Mouse (Mus musculus): ENCODE data around the gene Ssh1.

The Ssh1 gene

GRCm38 (mm10) chr5:113933889-113934288 is 59.8 kb downstream of the Ssh1 start:
- in situ Hi-C loops (cut with MboI, MseI), result loop anchor here (5.0 kb wide), 1 partner anchor 82 kb away; no protein-coding TSS in a partner anchor

- in situ Hi-C loops (cut with MboI, MseI), result loop anchor here (5.0 kb wide), 1 partner anchor 81 kb away; no protein-coding TSS in a partner anchor
Measured at GRCm38 (mm10) chr5:113933480-113933879, 60.2 kb downstream of the Ssh1 start.

DNA sequence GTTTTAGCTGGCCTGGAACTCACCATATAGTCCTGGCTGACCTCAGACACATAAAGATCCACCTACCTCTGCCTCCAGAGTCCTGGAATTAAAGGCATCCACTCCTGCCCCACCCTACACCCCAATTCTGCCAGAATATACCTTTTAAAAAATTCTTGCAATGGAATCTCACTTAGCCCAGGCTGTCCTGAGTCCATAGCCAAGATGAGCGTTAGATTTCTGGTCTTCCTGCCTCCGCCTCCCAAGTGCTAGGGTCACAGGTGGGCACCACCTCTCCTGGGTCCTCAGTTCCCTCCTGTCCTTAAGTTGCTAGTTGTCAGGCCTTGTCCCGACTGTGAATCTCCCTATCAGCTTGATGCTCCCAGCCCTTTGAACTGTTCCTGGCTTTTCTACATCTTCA is 61.4 kb downstream of the Ssh1 start:
- in situ Hi-C loops (cut with MboI, MseI), result loop anchor here (5.0 kb wide), 1 partner anchor 80 kb away; no protein-coding TSS in a partner anchor

DNA sequence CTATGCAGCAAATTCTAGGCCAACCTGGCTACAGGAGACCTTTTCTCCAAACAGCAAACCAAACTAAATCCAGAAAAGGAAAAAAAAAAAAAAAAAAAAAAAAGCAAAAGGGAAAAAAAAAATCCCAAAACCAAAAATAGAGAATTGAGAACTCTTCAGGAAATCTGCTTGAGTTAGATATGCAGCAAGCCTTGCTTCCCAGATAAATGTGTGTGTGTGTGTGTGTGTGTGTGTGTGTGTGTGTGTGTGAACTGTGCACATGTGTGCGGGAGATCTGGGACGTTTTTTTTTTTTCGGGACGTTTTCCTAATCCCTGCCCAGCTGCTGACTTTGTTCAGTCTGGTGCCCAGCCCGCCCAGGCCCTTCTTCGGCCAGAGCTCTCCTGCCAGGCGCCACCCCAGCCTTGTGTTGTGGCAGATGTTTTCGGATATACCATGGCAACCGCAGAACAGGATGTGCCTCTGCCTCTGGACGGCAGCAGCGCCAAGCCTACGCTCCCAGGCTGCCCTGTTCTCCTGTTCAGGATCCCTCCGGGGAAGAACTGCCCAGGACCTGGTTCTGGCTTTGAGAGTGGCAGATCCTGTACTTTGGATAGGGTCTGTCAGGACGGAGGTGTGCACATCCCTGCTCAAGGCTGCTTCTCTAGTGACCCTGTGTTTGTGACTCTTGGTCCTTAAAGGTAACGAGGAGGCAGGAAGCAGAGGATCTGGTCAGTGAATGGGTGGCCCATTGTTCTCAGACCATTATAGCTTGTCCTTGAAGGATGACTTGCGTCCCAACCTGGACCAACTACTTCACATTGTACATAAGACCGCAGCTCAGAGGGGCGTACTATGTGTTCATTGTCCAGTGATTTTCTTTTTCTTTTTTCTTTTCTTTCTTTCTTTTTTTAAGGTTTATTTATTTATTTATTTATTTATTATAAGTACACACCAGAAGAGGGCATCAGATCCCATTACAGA is 62.8 kb downstream of the Ssh1 start:
- in situ Hi-C loops (cut with MboI, MseI), result loop anchor here (5.0 kb wide), 1 partner anchor 79 kb away; no protein-coding TSS in a partner anchor

- in situ Hi-C loops (cut with MboI, MseI), result loop anchor here (5.0 kb wide), 1 partner anchor 78 kb away; no protein-coding TSS in a partner anchor
Measured at GRCm38 (mm10) chr5:113929950-113930647, 63.6 kb downstream of the Ssh1 start.

- in situ Hi-C loops (cut with MboI, MseI), result no loop called here
Measured at GRCm38 (mm10) chr5:113929526-113929925, 64.2 kb downstream of the Ssh1 start.

GRCm38 (mm10) chr5:113924608-113925007 is 69.1 kb downstream of the Ssh1 start:
- in situ Hi-C loops (cut with MboI, MseI), result no loop called here

GRCm38 (mm10) chr5:113921310-113922166 is 72.2 kb downstream of the Ssh1 start:
- in situ Hi-C loops (cut with MboI, MseI), result no loop called here

DNA sequence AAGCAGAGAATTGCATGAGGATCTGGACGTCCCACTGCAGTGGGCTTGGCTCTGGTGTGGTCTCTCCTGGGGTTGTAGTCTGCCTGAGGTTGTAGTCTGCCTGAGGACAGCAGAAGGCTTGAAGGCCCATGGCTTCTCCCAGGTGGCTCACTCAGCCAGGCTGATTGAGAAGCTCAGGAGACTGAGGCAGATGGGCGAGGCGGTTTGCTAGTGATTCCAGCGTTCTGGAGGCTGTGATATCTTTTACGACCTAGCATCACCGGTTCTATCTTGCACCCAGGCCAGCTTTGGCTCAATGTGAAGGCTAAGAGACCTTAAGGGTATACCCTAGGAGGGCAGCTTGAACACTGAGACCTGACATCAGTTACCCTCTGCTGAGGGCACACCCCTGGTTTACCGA is 74.6 kb downstream of the Ssh1 start:
- in situ Hi-C loops (cut with MboI, MseI), result no loop called here

- in situ Hi-C loops (cut with MboI, MseI), result no loop called here
Measured at GRCm38 (mm10) chr5:113918654-113919053, 75.0 kb downstream of the Ssh1 start.

DNA sequence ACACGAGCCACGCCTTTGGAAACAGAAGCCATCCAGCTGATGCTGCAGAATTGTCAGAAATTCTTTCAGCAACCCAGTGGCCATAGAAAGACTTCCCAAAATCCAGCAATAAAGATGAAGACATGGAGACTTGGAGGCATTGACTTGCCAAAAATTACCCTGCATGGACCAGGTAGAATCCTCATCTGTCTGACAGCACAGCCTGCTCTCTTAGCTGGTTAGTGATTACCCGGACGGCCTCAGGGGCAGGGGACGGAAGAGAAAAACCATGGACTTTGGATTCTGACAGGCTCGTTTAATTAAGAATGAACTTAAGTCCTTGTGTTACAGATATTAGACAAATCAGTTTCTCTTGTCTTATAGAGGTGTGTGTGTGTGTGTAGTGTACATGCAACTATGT is 83.0 kb downstream of the Ssh1 start:
- in situ Hi-C loops (cut with MboI, MseI), result no loop called here

DNA sequence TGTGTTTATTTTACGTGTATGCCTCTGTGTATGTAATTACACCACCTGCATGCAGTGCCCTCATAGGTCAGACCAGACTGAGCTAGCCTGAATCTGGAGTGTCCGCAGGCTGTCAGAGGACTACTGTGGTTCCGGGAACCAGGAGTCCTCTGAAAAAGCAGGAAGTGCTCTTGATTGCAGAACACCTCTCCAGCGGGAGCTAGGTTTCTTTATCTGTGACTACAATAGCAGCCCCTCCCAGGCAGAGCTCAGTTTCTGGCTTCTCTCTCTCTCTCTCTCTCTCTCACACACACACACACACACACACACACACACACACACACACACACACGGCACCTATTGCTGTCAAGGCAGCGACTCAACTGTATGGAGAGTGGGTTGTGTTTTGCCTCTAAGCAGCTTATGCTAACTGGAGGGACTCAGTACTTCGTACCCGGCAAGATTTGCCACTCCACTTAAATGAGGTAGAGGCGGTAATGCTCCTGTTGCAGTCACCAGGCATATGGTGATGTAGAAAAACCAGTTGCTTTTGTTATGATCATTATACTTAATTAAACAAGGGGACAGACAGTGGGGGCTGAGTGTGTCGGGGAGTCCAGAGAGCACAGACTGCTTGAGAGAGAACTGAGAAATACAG is 83.5 kb downstream of the Ssh1 start:
- in situ Hi-C loops (cut with MboI, MseI), result no loop called here

- in situ Hi-C loops (cut with MboI, MseI), result no loop called here
Measured at GRCm38 (mm10) chr5:113908592-113909441, 84.9 kb downstream of the Ssh1 start, which contains the start of gene Coro1c. Gene Coro1c, minus strand, starts transcription at chr5:113908758.

DNA sequence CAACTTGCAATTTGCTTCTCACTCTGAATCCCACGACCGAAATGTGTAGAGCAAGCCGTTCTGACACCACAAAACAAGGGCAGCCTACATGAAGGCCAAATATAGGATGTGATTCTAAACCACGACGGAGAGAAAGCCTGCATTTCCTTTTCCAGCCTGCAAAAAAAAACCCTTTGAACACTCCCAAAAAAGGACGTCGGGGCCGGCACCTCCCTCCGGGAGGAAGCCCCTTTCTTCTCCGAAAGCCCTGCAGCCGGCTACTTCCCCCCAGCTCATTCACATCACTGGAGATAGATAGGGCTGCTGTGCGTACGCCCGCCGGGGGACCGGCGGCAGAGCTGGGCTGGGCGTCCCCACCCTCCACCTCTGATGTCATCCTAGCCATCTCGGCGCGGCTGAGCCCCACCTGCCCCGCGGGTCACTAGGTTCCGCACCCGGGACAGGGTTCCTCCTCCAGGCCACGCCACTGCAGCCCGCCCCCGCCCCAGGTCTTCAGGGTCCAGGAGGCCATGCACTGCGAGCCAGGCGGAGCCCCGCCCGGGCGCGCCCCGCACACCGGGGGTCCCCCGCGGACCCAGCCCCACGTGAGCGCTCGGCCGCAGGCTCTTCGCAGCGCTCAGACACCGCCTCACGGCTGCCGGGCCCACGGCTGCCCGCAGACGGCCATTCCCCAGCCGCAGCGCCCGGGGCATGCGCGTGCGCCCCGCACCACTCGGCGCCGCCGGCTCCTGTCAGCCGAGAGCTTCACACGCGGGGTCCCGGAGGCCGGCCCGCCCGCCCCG is 85.7 kb downstream of the Ssh1 start:
- in situ Hi-C loops (cut with MboI, MseI), result no loop called here

DNA sequence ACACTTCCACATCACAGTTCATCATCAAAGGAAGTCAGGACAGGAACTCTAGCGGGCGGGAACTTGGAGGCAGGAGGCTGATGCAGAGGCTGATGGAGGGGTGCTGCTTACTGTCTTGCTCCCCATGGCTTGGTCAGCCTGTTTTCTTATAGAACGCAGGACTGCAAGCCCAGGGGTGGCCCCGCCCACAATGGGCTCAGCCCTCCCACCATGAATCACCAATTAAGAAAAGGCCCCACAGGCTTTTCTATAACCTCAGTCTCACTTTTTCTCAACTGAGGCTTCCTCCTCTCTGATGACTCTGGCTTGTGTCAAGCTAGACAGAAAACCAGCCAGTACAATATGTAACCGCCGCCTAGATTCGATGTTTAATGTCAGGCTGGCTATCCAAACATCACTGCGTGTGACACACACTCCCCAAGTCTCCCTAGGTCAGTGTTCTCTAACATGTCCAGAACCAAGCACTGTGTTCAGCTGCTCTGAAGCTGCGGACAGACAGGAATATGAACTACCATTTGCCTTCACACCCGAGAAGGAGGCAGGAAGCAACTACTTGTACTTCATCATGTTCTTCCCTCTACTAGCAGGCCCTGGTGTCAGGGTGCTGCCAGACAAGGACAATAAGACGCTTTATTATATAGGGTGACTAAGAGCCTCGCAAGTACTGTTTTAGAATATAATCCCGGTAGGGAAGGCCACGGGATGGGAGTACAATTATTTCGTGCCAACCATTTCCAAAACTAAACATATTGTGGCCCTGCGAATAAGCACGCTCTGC is 86.5 kb downstream of the Ssh1 start:
- in situ Hi-C loops (cut with MboI, MseI), result no loop called here

DNA sequence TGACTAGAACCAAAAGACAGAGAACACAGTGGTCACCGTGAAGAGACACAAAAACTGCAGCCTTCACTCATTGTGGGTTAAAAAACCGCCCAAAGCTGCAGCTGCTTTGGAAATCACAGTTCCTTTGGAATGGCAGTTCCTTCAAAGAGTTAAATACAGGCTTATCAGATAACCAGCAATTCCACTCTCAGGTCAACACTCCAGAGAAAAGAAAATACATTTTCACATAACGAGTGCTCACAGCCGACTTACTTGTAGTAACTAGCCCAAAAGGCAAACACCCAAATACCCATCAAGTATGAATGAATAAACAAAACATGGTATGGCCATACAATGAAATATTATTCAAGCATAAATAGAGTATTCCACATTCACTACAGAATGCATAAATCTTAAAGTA is 88.7 kb downstream of the Ssh1 start:
- in situ Hi-C loops (cut with MboI, MseI), result no loop called here

DNA sequence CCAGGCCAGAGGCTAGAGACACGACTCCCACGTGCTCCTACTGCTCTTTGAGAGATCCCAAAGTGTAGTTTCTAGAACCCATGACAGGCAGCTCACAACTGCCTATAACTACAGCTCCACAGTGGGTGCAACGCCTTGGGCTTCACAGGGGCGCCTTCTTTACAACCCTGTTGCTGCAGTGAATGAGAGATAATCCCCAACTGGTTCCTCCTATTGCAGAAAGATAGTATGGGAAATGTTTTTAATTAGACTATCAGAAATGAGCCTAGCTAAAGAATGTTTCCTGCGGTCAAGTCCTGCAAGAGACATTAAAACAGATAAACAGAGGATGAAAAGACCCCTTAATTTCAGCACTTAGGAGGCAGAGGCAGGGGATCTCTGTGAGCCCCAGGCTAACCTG is 90.7 kb downstream of the Ssh1 start:
- in situ Hi-C loops (cut with MboI, MseI), result no loop called here

DNA sequence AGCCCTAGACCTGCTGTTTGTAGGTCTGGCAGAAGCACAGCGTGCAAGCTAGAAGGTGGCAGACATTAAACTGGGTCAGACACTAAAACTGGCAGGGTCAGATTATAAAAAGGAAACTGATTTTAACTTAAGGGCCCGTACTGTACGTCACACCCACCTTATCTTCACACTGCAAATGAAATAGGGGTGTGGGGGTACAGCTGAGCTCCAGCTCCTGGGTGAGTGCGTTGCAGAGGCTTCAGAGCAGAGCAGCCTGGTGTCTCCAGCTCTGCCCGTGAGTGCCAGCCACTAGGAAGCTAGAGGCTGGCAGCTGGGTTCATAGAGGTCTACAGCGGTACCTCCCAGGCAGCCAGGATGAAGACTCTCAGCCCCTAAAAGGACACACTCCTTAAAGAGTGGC is 91.7 kb downstream of the Ssh1 start:
- in situ Hi-C loops (cut with MboI, MseI), result no loop called here
